ENCODE assay signal across 21 mouse cellular contexts in genomic region chr10:96171546-96171945, GRCm38 (mm10). TPM values are rescaled to one million over a fixed set of nuclear protein-coding genes. Genes with fewer than 3 reads are reported as not detected.
A peak's percentile ranks its signal among the peaks of the same experiment; 100 is the strongest.
DNase-seq lines count a peak whose midpoint lies in the region; ATAC-seq and TF ChIP-seq lines count a peak whose summit lies in the region.
"Had no signal": no experiment of that assay in that cellular context is flagged by ENCODE, and none has a peak within 500 bp of the region (broad histone marks: within the 10 kb centered on the region; RNA-seq: fewer than 3 reads in every experiment).

No protein-coding gene starts in this region.

- no peak overlapping the region for H3K4me2 ChIP-seq in hindbrain, embryonic 13.5 days
- H3K4me2 ChIP-seq: embryonic facial prominence, embryonic 15.5 days; midbrain, embryonic 12.5 days had no signal

- no peak overlapping the region for H3K9ac ChIP-seq in hindbrain, embryonic 13.5 days
- H3K9ac ChIP-seq: embryonic facial prominence, embryonic 15.5 days; liver, embryonic 14.5 days; midbrain, embryonic 12.5 days had no signal

- peak; percentile 34; the same call in 1 of the 2 replicates for ATAC-seq in granulocyte monocyte progenitor cell, adult 5-6 weeks (replicated peaks; ENCODE audit: poor library complexity, severe bottlenecking)
- no peak for ATAC-seq in hindbrain, embryonic 13.5 days (ENCODE audit: low FRiP score)

- H3K4me3 ChIP-seq in bone marrow, adult 2 months (replicated peaks; ENCODE audit: control insufficient read depth, low read depth, low read length) = no peak overlapping the region
- H3K4me3 ChIP-seq in hindbrain, embryonic 13.5 days = no peak overlapping the region
- H3K4me3 ChIP-seq: embryonic facial prominence, embryonic 15.5 days; midbrain, embryonic 12.5 days; myocyte had no signal

- DNase-seq in gastrocnemius, adult 18-20 months (ENCODE audit: low spot score) = peak; percentile 58
- no peak for DNase-seq in gastrocnemius, postnatal 10 days
- DNase-seq in cerebellum, adult 9-10 months = peak; percentile 20
- DNase-seq in c-Kit-positive CD71-positive TER-119-positive erythroid progenitor cells, embryonic 14.5 days (ENCODE audit: low spot score) = no peak
- DNase-seq: heart, postnatal 10 days; kidney, adult 9 months; layer of hippocampus, postnatal 36 days; thymus, postnatal 25 days had no signal

- no peaks in the 10 kb centered on the region for H3K9me3 ChIP-seq in hindbrain, embryonic 13.5 days
- H3K9me3 ChIP-seq: embryonic facial prominence, embryonic 15.5 days; midbrain, embryonic 12.5 days had no signal

- no peak for TF ChIP-seq POLR2A in bone marrow, adult 2 months (IDR thresholded peaks at IDR 0.05; ENCODE audit: borderline replicate concordance, control insufficient read depth, low read depth, low read length)

- no peak for TF ChIP-seq CTCF in bone marrow, adult 2 months (IDR thresholded peaks at IDR 0.05; ENCODE audit: control insufficient read depth, insufficient read depth, low read length)

- H3K4me1 ChIP-seq in bone marrow, adult 2 months (ENCODE audit: control insufficient read depth, insufficient read depth, low read length) = peaks cover 3% of the 10 kb centered on the region
- no peaks in the 10 kb centered on the region for H3K4me1 ChIP-seq in hindbrain, embryonic 13.5 days (replicated peaks)
- H3K4me1 ChIP-seq: midbrain, embryonic 12.5 days had no signal

- H3K27me3 ChIP-seq in hindbrain, embryonic 13.5 days = no peaks in the 10 kb centered on the region
- H3K27me3 ChIP-seq: embryonic facial prominence, embryonic 15.5 days; midbrain, embryonic 12.5 days had no signal

- peak overlapping the region; percentile 57; the same call in 1 of the 2 replicates for H3K27ac ChIP-seq in bone marrow, adult 2 months (ENCODE audit: control insufficient read depth, insufficient read depth, low read depth, low read length, poor library complexity)
- H3K27ac ChIP-seq in hindbrain, embryonic 13.5 days = no peak overlapping the region
- H3K27ac ChIP-seq: liver, embryonic 14.5 days; midbrain, embryonic 12.5 days had no signal

- no peaks in the 10 kb centered on the region for H3K36me3 ChIP-seq in hindbrain, embryonic 13.5 days
- H3K36me3 ChIP-seq: embryonic facial prominence, embryonic 15.5 days; midbrain, embryonic 12.5 days had no signal

RNA-seq across cellular contexts. Expression of gene Gm5426, which starts 35.1 kb away (rescaled TPM):
- not detected for total RNA-seq in gastrocnemius, adult 18-20 months (2021)
- not detected for total RNA-seq in gastrocnemius, postnatal 10 days (2021)
- polyA plus RNA-seq in bone marrow, adult 2 months (2011; ENCODE audit: insufficient read depth, insufficient read length, low replicate concordance, missing spikeins) = not detected in 2 replicates
- not detected in 2 replicates for total RNA-seq in granulocyte monocyte progenitor cell, adult 5-6 weeks (2014; fragmentation: Nextera tagmentation)
- total RNA-seq in granulocyte monocyte progenitor cell, adult 5-6 weeks (2017) = not detected in 2 replicates
- not detected in 2 replicates for polyA plus RNA-seq in hindbrain, embryonic 13.5 days (2015; fragmentation: Nextera tagmentation; extraction: Ambion mirVana)
- total RNA-seq: adrenal gland, postnatal 4 days; heart, postnatal 10 days; layer of hippocampus, postnatal 36 days; left cerebral cortex, postnatal 36 days; neutrophil, adult 5-6 weeks had no signal
- polyA plus RNA-seq: C2C12; embryonic facial prominence, embryonic 15.5 days; forebrain, embryonic 11.5 days; large intestine, adult 2 months; liver, embryonic 14.5 days; midbrain, embryonic 12.5 days; myocyte had no signal

Comparison
In these comparisons a context has a peak if more than half of its experiments do, and no peak if none do; other contexts are left out.
1. DNase-seq: peak in gastrocnemius, adult 18-20 months (single experiment) and cerebellum, adult 9-10 months (single experiment); none in gastrocnemius, postnatal 10 days (single experiment) and c-Kit-positive CD71-positive TER-119-positive erythroid progenitor cells, embryonic 14.5 days (single experiment).